Mouse (Mus musculus) mature B cell (primary cell): ENCODE results near the gene Tmem54.

Experiments used
- in situ Hi-C: fragments of 300-500 bp; cut with MboI; formaldehyde crosslinking; loops from 2 replicates; pipeline ENCODE4 v1.14.3; 2019

The Tmem54 gene

DNA sequence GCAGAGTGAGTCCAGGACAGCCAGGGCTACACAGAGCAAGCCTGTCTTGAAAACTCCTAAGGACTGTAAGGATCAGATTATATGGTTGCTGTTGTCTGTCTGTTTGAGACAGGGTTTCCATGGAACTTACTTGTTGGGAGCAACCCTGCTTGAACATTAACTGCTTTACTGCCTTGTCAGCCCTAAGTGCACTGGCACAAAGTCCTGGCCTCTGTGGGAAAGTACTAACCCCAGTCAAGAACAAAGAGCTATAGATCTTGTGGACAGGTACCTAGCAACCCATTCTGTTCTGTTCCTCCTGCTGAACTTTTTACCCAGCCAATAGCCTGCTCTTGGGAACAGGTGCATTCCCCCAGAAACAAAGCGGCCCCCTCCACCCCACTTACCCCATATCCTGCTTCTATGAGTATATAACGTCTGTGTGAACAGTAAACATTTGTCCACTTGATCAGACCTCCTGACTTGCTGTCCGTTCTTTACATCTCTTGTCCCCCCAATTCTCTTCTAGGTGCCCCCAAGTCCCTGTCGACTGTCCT is 46.0 kb downstream of the Tmem54 start:
- in situ Hi-C loops: no loop called here

DNA sequence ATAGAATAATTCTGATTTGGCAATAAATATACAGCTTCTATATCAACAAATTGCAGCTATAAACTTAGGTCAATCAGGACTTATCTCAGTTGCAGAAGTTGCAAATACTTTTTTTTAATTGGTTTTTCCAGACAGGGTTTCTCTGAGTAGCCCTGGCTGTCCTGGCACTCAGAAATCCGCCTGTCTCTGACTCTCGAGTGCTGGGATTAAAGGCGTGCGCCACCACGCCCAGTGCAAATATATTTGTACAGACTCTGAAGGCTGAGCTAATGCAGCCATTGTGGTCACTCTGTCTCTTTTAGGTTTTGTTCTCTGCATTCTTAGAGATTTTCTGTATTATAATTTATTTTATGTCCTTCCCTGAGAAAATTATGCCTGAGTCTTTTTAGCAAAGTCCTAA is 52.2 kb downstream of the Tmem54 start:
- in situ Hi-C loops: no loop called here

DNA sequence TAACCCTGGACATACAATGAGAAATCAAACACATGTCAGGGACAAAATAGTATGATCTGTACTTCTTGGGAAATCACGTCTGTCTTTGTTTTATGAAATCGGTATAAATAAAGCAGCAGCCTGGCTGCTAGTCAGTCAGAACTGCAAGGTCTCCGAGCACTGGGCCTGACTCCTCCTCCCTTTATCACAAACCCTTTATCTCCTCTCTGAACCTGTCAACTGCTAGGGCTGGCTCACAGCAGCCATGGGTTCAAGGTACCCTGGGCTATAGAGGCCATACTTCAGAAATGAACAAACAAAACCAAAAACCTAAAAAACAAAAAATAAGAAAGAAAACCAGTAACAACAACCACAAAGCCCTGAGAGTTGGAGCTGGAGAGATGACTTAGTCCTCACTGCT is 53.2 kb downstream of the Tmem54 start:
- in situ Hi-C loops: no loop called here

DNA sequence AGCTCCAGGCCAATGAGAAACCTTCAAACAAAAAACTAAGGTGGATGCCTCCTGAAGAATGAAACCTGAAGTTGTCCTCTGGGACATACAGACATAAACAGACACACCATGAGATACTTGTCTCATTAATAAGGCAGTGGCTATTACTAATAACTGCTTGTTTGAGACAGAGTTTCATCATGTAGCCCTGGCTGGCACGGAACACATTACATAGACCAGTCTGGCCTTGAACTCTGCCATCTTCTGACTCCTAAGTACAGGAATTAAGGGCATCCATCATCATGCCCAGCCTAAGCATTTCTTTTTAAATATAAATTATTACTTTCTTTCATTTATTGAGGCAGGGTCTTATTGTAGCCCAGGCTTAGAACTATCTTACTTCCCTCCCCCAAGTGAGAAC is 55.7 kb downstream of the Tmem54 start:
- in situ Hi-C loops: no loop called here
